Mouse (Mus musculus) c-Kit-positive CD71-positive TER-119-positive erythroid progenitor cells, embryonic 14.5 days (primary cell): Measurements from ENCODE around the gene Bcor.

ENCODE experiments used
- DNase-seq: peaks from one replicate; pipeline ENCODE4 v3.0.0-alpha.2; 2013; ENCODE audit warnings: low spot score

The Bcor gene

GRCm38 (mm10) chrX:12003947-12004346 lies 156.2 kb downstream of the Bcor start:
- no peak for DNase-seq

DNA sequence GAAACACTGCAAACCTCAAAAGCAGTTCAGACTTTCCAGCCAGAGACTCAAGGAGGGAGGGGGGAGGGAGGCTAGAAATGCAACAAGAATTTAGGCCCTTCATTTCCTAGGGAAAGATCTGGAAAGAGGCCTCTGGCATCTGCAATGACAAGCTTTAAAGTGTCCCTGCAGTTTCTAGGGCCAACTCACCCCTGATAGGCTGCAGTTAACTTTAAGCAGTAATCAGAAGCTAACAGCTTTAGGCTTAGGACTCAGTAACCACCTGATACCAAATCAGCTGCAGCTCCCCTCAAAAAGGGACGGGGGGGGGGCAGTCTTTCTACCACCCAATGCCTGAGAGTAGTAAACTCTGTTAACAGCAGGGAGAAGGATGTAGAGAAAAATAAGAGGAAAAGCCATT lies 156.6 kb downstream of the Bcor start:
- peak; percentile 71 for DNase-seq

DNA sequence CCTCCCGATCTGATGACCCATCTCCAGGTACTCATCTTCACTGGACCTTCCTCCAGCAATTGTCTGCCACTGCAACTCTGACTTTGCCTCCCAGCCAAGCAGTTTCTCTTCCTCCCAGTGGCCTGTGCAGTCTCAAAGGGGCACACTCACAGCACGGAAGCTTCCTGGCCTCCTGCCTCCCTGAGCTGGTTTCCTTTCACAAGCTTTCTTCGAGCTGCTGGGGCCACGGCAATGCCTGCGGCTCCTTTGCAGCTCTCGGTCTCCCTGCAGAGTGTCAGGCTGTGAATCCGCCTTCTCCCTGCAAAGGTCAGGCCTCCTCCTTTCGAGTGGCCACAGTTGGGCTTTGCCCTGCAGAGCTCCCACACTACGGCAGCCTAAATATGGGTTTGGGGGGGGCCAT lies 157.0 kb downstream of the Bcor start:
- DNase-seq, result no peak

- no peak for DNase-seq
Observed at GRCm38 (mm10) chrX:12002596-12002995, 157.6 kb downstream of the Bcor start.

DNA sequence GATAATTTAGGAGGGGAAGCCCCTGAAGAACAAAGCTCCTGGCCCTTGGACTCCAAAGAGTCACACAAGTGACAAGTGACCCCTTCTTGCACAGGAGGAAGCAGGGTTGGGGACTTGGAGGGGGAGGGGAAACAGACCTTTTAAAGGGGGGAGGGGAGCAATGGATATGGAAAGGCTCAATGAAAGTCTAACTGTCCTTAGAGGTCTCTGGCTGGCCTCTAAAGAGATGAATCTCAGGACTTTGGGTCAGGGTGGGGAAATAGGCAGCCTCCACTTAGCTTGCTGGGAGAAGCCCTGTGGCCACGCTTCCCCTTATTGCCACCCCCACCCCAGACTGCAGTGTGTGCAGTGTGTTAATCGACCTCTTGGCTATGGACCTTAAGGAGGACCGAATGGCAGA lies 158.2 kb downstream of the Bcor start:
- no peak for DNase-seq

- DNase-seq, result no peak
Observed at GRCm38 (mm10) chrX:12001336-12001735, 158.8 kb downstream of the Bcor start.

DNA sequence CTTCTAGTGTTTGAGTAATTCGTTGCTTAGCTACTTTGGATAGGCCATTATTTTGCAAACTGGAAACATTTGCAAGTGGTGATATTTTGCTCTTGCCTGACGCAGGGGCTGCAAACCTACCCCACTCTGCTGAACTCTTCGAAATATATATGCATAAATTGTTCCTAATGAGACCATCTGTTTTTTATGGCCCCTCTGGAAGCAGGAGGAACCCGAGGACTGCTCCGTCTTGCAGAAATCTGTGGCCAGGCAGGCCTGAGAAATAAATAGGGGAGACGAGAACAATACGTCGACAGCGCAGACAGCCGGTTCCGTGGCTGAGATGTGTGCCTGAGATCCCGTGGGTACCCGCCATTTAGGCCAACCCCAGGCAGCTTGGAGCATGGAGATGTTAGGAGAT lies 159.5 kb downstream of the Bcor start:
- no peak for DNase-seq

GRCm38 (mm10) chrX:11999951-12000350 lies 160.2 kb downstream of the Bcor start:
- DNase-seq, result no peak

DNA sequence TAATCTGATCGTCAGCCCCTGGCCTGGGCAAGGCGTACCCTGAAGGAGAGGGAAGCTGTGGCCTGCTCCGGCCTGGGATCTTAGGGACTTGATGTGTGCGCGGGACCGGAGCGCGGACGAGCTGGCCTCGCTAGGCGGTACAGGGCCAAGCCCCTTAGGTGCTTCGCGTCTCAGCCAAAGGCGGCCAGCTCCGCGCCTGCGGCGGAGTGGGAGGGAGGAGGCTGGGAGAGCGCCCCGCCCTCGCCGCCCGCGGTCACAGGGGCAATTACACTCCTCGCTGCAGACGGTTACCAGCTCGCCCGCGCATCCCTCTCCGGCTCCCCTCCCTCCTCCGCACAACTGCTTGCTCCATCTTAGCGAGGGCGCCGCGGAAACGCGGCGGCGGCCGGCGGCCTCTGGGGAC lies 161.2 kb downstream of the Bcor start:
- peak; percentile 73 for DNase-seq

DNA sequence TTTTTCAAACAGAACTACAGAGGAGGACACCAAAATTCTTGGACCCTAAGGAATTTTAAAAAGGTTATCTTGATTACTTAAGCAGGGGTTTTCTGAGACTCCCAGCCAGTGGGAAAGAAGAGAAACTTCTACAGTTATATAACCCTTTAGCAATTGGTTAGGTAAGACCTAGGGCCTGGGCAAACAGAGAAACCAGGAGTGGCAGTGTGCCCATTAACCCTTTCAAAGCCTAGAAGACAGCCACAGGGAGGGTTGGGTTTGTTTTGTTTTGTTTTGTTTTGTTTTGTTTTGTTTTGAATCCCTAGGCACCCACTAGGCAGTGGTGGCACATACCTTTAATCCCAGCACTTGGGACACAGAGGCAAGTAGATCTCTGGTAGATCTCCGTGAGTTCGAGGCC lies 163.3 kb downstream of the Bcor start:
- no peak for DNase-seq

- DNase-seq, result no peak
Observed at GRCm38 (mm10) chrX:11996489-11996888, 163.7 kb downstream of the Bcor start.

- DNase-seq, result peak; percentile 67
Observed at GRCm38 (mm10) chrX:11993641-11994419, 166.3 kb downstream of the Bcor start.

- DNase-seq, result no peak
Observed at GRCm38 (mm10) chrX:11989471-11989870, 170.7 kb downstream of the Bcor start.

DNA sequence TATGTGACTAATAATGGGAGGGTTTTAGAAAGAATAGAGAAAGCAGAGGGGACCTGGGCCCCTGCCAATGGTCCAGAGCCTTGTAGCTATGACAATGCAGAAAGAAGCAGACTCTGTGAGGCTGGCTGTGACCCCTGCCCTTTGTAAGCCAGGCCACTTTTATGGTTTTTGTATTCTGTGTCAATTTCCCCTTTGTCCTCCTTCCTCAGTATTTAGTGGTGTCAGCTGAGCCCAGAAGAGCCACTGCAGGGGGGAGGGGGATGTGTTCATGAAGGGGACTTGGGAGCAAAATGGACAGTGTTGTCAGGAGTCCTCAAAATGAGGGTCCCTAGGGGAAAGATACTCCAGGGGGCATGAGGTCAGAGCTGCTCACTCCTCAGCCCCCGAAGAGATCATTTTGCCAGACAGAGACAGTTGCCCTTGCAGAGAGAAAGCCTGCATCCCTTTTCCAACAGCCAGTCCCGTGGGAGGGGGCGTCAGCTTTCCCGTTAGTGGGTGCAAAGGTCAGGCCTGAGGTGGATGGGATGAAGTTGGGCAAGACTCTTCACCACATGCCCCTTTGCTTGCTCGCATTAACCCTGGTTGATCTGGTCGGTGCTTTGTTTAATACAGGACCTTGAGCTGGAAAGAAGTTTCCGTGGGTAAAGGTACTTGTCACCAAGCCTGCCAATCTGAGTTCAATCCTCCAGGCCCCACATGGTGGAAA lies 171.8 kb downstream of the Bcor start:
- no peak for DNase-seq

- no peak for DNase-seq
Observed at GRCm38 (mm10) chrX:11987602-11988001, 172.6 kb downstream of the Bcor start.
